Mouse (Mus musculus) limb, embryonic 10.5 days (tissue): ENCODE results near the gene Fkbp1b. TPM values are rescaled to one million over a fixed set of nuclear protein-coding genes. Genes with fewer than 3 reads are reported as not detected.
"Not testable (repeated sequence)": the region's sequence is repeated elsewhere in the genome, so short reads cannot be mapped to it uniquely, and the experiment has no call there.

Experiments used
- DNase-seq: peaks from one replicate; pipeline ENCODE4 v3.0.0-alpha.2; 2017; ENCODE audit warnings: low spot score
- H3K27ac ChIP-seq: fragments of 300-500 bp; sonication (generic); 2 replicates; pipeline ENCODE4 v1.5.1; 2016; ENCODE audit warnings: mild to moderate bottlenecking
- H3K27me3 ChIP-seq: fragments of 300-500 bp; sonication (generic); 2 replicates; pipeline ENCODE4 v1.6.1; 2016; ENCODE audit warnings: low read depth, mild to moderate bottlenecking; ENCODE audit not compliant: poor library complexity, severe bottlenecking
- H3K36me3 ChIP-seq: fragments of 300-500 bp; sonication (generic); 2 replicates; pipeline ENCODE4 v1.6.1; 2016; ENCODE audit warnings: mild to moderate bottlenecking, moderate library complexity
- H3K4me1 ChIP-seq: fragments of 300-500 bp; sonication (generic); 2 replicates; pipeline ENCODE4 v1.6.1; 2016
- H3K4me3 ChIP-seq: fragments of 300-500 bp; sonication (generic); 2 replicates; pipeline ENCODE4 v1.5.1; 2016; ENCODE audit warnings: mild to moderate bottlenecking, moderate library complexity
- H3K9me3 ChIP-seq: fragments of 300-500 bp; sonication (generic); replicated peaks from 2 replicates; pipeline ENCODE4 v1.6.1; 2016; ENCODE audit warnings: mild to moderate bottlenecking
- WGBS: fragments of 180-500 bp; shearing (Covaris S2); methylation state at CpG from one replicate; pipeline ENCODE4 v1.1.7; 2016; 5-methylcytosine and 5-hydroxymethylcytosine counted together
- polyA plus RNA-seq: library from polyadenylated mRNA; unstranded; fragments of >200 nt; fragmentation: Nextera tagmentation; extraction: Ambion mirVana; gene quantifications from 2 replicates; pipeline ENCODE4 v1.2.1, GENCODE M21; 2016

Fkbp1b gene
- polyA plus RNA-seq, 1 experiment from 2014 or later = 7.9 TPM

DNA sequence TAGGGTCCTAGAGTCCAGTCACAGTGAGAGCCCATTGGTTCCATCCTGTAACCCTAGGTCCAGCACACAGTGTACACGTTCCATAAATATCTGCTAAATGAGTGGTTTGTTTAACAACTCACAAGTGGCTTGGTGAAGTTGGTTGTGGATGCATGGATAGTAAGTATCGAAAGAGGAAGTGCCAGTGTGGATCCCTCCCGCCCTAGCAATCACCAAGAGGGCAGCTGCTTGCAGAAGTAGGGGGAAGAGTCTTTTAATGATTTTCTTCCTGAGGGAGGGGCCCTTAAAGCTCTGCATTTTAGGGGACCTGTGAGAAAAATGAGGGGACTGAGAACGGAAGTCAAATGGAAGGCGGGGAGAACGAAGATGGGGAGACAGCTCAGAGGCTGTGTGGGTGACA lies 1.4 kb downstream of the Fkbp1b start:
- Histone ChIP-seq H3K27me3 (peaks cover 34% of the 10 kb centered on the region), H3K9me3 (no peaks in the 10 kb centered on the region), H3K36me3 (no peaks in the 10 kb centered on the region), H3K27ac (no peak overlapping the region), H3K4me1 (peaks cover 33% of the 10 kb centered on the region), H3K4me3 (peak overlapping the region; percentile 80; the same call in 1 of the 2 replicates)
- WGBS = 57% methylated on average over 6 of the region's 6 CpGs
- no peak for DNase-seq

DNA sequence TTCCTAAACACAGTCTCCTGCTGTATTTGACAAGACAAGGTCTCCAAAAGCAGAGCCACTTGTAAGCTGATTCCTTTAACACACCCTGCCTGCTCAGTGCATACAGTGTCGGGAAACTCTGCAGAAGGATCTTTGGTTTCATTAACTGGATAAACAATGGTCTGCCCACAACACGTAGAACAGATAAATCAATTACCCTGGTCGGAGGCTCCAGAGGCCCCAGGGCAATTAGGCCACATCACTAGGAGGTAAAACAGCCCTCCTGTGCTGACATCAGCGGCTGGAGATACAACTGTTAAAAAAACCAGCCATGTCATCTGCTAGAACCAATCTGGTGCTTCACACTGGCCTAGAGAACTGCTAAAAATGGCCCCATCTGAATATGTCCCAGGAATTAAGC lies 4.4 kb downstream of the Fkbp1b start:
- Histone ChIP-seq H3K27me3 (peaks cover 28% of the 10 kb centered on the region), H3K36me3 (0 out of 2 replicates have a peak, but pooled peaks cover 7% of the 10 kb centered on the region), H3K4me1 (peaks cover 20% of the 10 kb centered on the region), H3K4me3 (no peak overlapping the region), H3K9me3 (no peaks in the 10 kb centered on the region), H3K27ac (no peak overlapping the region)
- DNase-seq = no peak
- 8% methylated on average over 4 of the region's 4 CpGs for WGBS

DNA sequence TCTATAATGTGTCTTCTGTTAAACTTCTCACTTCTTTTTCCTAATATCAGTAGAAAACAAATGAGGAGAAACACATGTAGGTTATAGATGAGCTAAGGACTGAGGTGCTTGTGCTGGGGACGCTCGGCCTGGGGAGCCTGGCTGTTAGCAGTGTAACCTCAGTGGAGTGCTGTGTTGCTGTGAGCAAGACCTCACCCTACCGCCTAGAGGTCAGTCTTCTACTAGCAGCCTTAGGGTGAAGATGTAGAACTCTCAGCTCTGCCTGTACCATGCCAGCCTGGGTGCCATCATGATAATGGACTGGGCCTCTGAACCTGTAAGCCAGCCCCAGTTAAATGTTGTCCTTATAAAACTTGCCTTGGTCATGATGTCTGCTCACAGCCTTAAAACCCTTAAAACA lies 14.1 kb downstream of the Fkbp1b start:
- no peak overlapping the region for H3K4me3 ChIP-seq
- WGBS = 74% methylated on average over 3 of the region's 3 CpGs
- no peaks in the 10 kb centered on the region for H3K4me1 ChIP-seq
- H3K36me3 ChIP-seq = peaks cover 79% of the 10 kb centered on the region
- no peaks in the 10 kb centered on the region for H3K27me3 ChIP-seq
- DNase-seq = no peak
- H3K9me3 ChIP-seq = no peaks in the 10 kb centered on the region
- H3K27ac ChIP-seq = no peak overlapping the region

GRCm38 (mm10) chr12:4817361-4818101 lies 23.9 kb downstream of the Fkbp1b start, which contains the start of gene Sf3b6:
Sf3b6 (plus strand) TSS chr12:4817544.
- Histone ChIP-seq H3K9me3 (no peaks in the 10 kb centered on the region), H3K27me3 (no peaks in the 10 kb centered on the region), H3K36me3 (peaks cover 28% of the 10 kb centered on the region), H3K27ac (peak within 1 kb of the TSS; percentile 87), H3K4me3 (peak within 1 kb of the TSS; percentile 70), H3K4me1 (peaks cover 14% of the 10 kb centered on the region)
- DNase-seq = peak; percentile 99
- WGBS = under 1% methylated on average over 49 of the region's 49 CpGs

DNA sequence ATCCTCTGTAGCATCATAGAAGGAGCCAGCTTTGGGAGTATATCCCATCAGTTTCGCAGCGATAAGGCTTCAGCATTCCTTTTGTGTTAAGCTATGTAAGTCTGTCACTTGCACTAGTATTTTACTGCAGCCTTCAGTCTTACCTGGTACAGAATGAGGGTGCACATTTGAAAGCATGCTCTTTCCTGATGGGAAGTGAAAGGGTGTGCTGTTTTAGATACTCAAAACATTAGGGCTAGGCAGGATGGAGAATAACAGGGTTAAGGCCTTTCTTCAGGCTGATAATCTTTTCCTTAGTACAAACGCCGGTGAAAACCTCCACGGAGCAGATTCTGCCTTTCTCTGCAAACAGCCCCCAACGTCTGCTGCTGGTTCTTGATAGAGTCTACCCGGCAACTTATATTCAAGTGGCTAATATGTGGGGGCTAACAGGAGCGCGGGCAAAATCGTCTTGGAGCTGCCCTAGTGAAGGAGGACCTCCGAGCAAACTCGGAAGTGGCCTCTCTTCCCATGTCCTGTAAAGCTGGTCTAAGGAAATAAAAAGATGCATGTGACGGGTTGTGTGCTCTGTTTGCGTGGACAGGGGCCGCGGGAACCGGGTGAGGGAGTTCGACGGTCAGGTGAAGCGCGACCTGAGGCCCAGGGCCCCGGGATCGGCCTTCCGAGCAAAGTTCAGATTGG lies 24.6 kb downstream of the Fkbp1b start:
- Histone ChIP-seq H3K4me1 (peaks cover 14% of the 10 kb centered on the region), H3K27ac (peak overlapping the region; percentile 87), H3K4me3 (peak overlapping the region; percentile 70), H3K9me3 (no peaks in the 10 kb centered on the region), H3K27me3 (no peaks in the 10 kb centered on the region), H3K36me3 (peaks cover 21% of the 10 kb centered on the region)
- DNase-seq = no peak
- 12% methylated on average over 24 of the region's 24 CpGs for WGBS

GRCm38 (mm10) chr12:4813636-4814035 lies 27.8 kb downstream of the Fkbp1b start:
- Histone ChIP-seq H3K27me3 (no peaks in the 10 kb centered on the region), H3K36me3 (no peaks in the 10 kb centered on the region), H3K9me3 (no peaks in the 10 kb centered on the region), H3K4me1 (peaks cover 14% of the 10 kb centered on the region), H3K27ac (no peak overlapping the region), H3K4me3 (no peak overlapping the region)
- WGBS = 88% methylated on average over 4 of the region's 4 CpGs
- DNase-seq = no peak

DNA sequence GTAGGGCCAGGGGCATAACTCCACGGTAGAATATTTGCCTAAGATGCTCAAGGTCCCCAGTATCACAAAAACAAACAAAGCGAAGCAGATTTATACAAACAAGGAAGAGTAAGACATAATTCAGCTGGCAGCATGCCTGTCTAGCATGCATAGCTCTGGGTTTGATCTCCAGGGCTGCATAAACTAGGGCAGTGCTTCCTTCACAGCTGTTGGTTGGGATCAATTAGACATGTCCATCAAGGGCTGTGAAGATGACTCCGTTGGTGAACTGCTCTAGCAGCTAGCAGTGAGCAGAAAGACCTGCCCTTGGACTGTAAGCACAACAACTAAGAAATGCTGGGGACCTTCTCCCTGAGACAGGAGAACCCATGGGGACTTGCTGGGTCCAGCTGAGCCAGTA lies 29.7 kb downstream of the Fkbp1b start:
- WGBS = 72% methylated on average over 3 of the region's 3 CpGs

DNA sequence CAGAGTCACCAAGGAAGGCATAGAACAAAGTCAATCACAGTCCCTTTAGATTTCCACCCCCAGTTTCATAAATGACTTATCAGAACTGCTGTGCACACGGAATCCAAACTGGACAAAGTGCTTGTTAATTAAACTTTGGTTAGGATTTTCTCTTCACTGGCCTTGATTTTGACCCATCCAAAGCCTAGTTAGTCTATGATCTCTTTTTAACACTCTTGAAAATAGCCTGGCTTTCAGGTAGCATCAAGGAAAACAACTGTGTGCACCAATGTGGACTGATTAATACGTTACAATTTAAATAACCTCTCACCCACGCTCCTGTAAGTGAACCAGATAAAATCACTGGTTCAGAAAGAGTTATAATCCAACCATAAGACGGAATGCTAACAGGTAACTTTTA lies 30.4 kb downstream of the Fkbp1b start:
- no peaks in the 10 kb centered on the region for H3K36me3 ChIP-seq
- no peaks in the 10 kb centered on the region for H3K4me1 ChIP-seq
- no peak overlapping the region for H3K27ac ChIP-seq
- H3K27me3 ChIP-seq = no peaks in the 10 kb centered on the region
- DNase-seq = no peak
- no peaks in the 10 kb centered on the region for H3K9me3 ChIP-seq
- no peak overlapping the region for H3K4me3 ChIP-seq
- WGBS = 84% methylated on average over 4 of the region's 4 CpGs

More for the DNA sequence above, 29.7 kb downstream of the Fkbp1b start:
- Histone ChIP-seq H3K36me3 (no peaks in the 10 kb centered on the region), H3K27ac (no peak overlapping the region), H3K4me3 (no peak overlapping the region), H3K9me3 (no peaks in the 10 kb centered on the region), H3K4me1 (peaks cover 3% of the 10 kb centered on the region), H3K27me3 (no peaks in the 10 kb centered on the region)
- no peak for DNase-seq

- not testable (repeated sequence) for H3K27ac ChIP-seq, H3K27me3 ChIP-seq, H3K4me1 ChIP-seq, H3K36me3 ChIP-seq, DNase-seq, H3K9me3 ChIP-seq, H3K4me3 ChIP-seq
- WGBS = 77% methylated on average over 6 of the region's 6 CpGs
Observed at GRCm38 (mm10) chr12:4797471-4797870, 43.9 kb downstream of the Fkbp1b start.

GRCm38 (mm10) chr12:4793718-4794117 lies 47.7 kb downstream of the Fkbp1b start:
- no peaks in the 10 kb centered on the region for H3K9me3 ChIP-seq
- DNase-seq = no peak
- 74% methylated on average over 1 of the region's 1 CpGs for WGBS
- peaks cover 8% of the 10 kb centered on the region for H3K4me1 ChIP-seq
- no peak overlapping the region for H3K4me3 ChIP-seq
- H3K36me3 ChIP-seq = no peaks in the 10 kb centered on the region
- no peaks in the 10 kb centered on the region for H3K27me3 ChIP-seq
- 0 out of 2 replicates have a peak overlapping the region, but pooled peaks have one; percentile 7 for H3K27ac ChIP-seq

- H3K9me3 ChIP-seq, DNase-seq, H3K4me3 ChIP-seq, H3K36me3 ChIP-seq, H3K27me3 ChIP-seq, H3K27ac ChIP-seq, H3K4me1 ChIP-seq: not testable (repeated sequence)
- 93% methylated on average over 25 of the region's 25 CpGs for WGBS
Observed at GRCm38 (mm10) chr12:4788128-4788527, 53.3 kb downstream of the Fkbp1b start.

GRCm38 (mm10) chr12:4784466-4784865 lies 56.9 kb downstream of the Fkbp1b start:
- DNase-seq = no peak
- H3K27ac ChIP-seq = no peak overlapping the region
- 82% methylated on average over 2 of the region's 2 CpGs for WGBS
- no peaks in the 10 kb centered on the region for H3K9me3 ChIP-seq
- H3K27me3 ChIP-seq = no peaks in the 10 kb centered on the region
- no peak overlapping the region for H3K4me3 ChIP-seq
- H3K4me1 ChIP-seq = no peaks in the 10 kb centered on the region
- H3K36me3 ChIP-seq = no peaks in the 10 kb centered on the region

GRCm38 (mm10) chr12:4783598-4783997 lies 57.8 kb downstream of the Fkbp1b start:
- Histone ChIP-seq H3K36me3 (no peaks in the 10 kb centered on the region), H3K4me1 (no peaks in the 10 kb centered on the region), H3K27ac (no peak overlapping the region), H3K27me3 (no peaks in the 10 kb centered on the region), H3K9me3 (no peaks in the 10 kb centered on the region), H3K4me3 (no peak overlapping the region)
- WGBS = 70% methylated on average over 5 of the region's 5 CpGs
- DNase-seq = no peak
